Mouse (Mus musculus): ENCODE data around the gene Gm28048. TPM values are rescaled to one million over a fixed set of nuclear protein-coding genes. Genes with fewer than 3 reads are reported as not detected.

Gene Gm28048
- polyA plus RNA-seq, 1 experiment: not detected

DNA sequence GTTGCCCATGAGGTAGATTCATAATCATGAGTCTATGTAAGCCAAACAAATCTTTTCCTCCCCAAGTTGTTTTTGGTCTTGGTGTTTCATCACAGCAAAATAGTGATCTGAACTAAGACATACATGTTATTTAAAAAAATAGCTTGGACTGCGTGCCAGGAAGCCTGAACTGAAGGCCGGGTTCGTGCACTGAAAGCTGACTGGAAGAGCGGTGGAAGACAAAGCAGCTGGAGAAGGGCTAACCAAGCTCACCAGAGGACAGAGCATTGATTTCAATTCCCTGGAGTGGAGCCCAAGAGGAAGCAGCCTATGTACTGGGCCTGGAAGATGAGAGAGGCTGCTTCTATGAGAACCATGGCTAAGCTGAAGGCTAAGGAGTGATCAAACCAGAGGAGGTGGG is 94.9 kb downstream of the Gm28048 start:
- DNase-seq: no peak
- Histone ChIP-seq H3K4me3 (replicated peaks; ENCODE audit: extremely low read depth, low read depth, low read length) (no peak overlapping the region), H3K4me1 (ENCODE audit: control insufficient read depth, insufficient read depth, low read length) (no peaks in the 10 kb centered on the region)
- TF ChIP-seq CTCF (IDR thresholded peaks at IDR 0.05; ENCODE audit: insufficient read depth, low read length) (no peak), POLR2A (IDR thresholded peaks at IDR 0.05; ENCODE audit: borderline replicate concordance, extremely low read depth, low read depth, low read length) (no peak)
- 59% methylated on average over 4 of the region's 4 CpGs for WGBS

DNA sequence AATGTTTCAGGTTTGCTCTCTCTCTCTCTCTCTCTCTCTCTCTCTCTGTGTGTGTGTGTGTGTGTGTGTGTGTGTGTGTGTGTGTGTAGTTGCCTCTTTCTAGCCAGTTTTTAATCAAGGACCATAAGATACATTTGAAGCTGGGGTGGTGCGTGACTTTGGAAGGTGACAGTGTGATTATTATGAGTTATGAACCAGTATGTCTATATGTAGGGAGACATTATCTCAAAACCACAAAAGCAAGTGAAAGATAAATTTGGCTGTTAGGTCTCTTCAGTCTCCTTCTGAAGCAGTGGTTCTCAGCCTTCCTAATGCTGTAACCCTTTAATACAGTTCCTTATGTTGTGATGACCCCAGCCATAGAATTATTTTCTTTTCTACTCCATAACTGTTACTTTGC is 96.5 kb downstream of the Gm28048 start:
- no peak for DNase-seq
- Histone ChIP-seq H3K4me1 (ENCODE audit: control insufficient read depth, insufficient read depth, low read length) (no peaks in the 10 kb centered on the region), H3K4me3 (replicated peaks; ENCODE audit: extremely low read depth, low read depth, low read length) (no peak overlapping the region)
- WGBS: 100% methylated on average over 1 of the region's 1 CpGs
- TF ChIP-seq POLR2A (IDR thresholded peaks at IDR 0.05; ENCODE audit: borderline replicate concordance, extremely low read depth, low read depth, low read length): no peak

DNA sequence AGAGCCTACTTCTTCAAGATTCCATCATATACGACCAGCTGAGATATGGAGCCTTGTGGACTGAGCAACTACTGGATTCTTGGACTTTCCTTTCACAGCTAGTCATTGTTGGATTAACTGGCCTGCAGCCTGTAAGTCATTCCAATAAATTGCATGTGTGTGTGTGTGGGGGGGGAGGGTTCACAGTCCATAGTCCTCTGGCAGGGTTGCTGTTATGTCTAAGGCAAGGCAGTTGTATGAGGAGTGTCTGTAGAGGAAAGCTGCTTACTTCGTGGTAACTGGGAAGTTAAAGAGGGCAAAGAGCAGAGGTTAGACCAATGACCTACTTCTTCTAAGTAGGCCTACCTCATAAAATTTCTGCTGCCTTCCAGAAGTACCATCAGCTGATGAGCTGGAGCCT is 98.2 kb downstream of the Gm28048 start:
- H3K4me1 ChIP-seq (ENCODE audit: control insufficient read depth, insufficient read depth, low read length): no peaks in the 10 kb centered on the region
- TF ChIP-seq CTCF (IDR thresholded peaks at IDR 0.05; ENCODE audit: insufficient read depth, low read length): no peak
- TF ChIP-seq POLR2A (IDR thresholded peaks at IDR 0.05; ENCODE audit: borderline replicate concordance, extremely low read depth, low read depth, low read length): no peak
- no peak for DNase-seq
- no peak overlapping the region for H3K4me3 ChIP-seq (replicated peaks; ENCODE audit: extremely low read depth, low read depth, low read length)
- WGBS: 81% methylated on average over 2 of the region's 2 CpGs

DNA sequence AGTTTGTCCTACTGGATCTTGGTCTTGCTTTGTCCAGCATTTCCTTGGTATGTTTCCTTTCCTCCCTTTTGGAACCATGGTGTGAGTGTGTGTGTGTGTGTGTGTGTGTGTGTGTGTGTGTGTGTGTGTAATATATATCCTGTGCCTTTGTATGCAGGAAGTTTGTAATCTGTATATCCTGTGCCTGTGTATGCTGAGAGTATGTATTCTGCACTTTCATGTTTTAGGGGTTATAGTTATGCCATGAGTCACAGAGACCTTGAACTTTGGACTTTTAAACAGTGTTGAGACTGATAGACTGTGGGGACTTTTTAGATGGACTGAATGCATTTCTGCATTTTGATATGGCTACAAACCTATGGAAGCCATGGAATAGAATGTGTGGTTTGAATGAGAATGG is 99.0 kb downstream of the Gm28048 start:
- no peak for DNase-seq
- TF ChIP-seq CTCF (IDR thresholded peaks at IDR 0.05; ENCODE audit: insufficient read depth, low read length) (no peak), POLR2A (IDR thresholded peaks at IDR 0.05; ENCODE audit: borderline replicate concordance, extremely low read depth, low read depth, low read length) (no peak)
- no peaks in the 10 kb centered on the region for H3K4me1 ChIP-seq (ENCODE audit: control insufficient read depth, insufficient read depth, low read length)
- no peak overlapping the region for H3K4me3 ChIP-seq (replicated peaks; ENCODE audit: extremely low read depth, low read depth, low read length)

DNA sequence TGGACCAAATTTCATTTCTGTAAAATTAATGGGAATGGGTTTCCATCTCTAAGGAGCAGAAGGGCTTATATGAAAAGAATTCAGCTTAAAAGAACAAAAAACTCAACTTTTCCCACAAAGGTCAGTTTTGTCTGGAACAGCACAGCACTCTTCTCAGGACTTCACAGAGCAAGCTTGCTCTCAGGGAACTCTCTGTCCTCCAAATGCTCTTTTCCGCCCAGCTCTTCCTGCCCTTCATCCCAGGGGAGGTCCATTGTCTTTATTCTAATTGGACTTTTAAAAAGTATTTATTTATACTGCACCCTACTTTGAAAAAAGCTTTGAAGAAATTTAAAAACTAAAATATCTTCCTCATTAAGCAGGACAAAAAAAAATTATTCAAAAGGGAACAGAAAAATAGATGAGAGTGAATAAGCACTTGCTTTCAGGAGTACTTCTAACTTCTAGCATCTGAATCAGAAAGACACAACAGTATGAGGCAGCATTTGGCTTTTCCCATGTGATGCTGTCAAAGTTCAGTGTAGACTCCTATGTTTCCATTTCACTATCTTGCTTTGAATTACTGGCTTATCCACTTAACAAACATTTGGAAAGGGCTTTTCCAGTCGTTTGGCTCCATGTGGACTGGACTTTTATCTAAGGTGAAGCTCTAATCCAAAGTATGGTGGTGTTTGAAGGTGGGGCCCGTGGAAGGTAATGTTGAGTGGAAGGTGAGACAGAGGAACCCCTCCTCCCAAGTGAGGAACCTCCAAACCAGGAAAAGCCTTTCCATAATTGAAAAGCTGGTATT is 101.3 kb downstream of the Gm28048 start:
- TF ChIP-seq POLR2A (IDR thresholded peaks at IDR 0.05; ENCODE audit: borderline replicate concordance, extremely low read depth, low read depth, low read length) (no peak), CTCF (IDR thresholded peaks at IDR 0.05; ENCODE audit: insufficient read depth, low read length) (no peak)
- no peak for DNase-seq
- Histone ChIP-seq H3K4me3 (replicated peaks; ENCODE audit: extremely low read depth, low read depth, low read length) (no peak overlapping the region), H3K4me1 (ENCODE audit: control insufficient read depth, insufficient read depth, low read length) (no peaks in the 10 kb centered on the region)
- WGBS: 67% methylated on average over 3 of the region's 3 CpGs

DNA sequence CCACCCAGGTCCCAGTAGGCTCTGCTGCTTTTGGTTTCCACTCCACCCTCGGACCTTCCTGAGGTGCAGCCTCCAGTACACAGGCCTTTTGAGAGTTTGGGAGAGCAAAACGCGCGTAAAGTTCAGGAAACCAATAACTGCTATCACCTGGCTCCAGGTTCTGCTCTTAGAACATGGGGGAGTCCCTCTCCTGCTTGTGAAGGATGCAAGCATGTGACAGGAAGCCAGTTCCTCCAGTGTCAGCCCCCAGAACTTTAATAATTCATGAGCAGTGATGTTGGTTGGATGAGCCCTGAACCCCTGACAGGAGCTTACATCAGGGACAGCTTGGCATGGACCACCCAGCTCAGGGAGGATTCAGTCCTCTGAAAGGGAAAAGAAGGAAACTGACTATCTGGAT is 102.2 kb downstream of the Gm28048 start:
- WGBS: 81% methylated on average over 4 of the region's 4 CpGs

DNA sequence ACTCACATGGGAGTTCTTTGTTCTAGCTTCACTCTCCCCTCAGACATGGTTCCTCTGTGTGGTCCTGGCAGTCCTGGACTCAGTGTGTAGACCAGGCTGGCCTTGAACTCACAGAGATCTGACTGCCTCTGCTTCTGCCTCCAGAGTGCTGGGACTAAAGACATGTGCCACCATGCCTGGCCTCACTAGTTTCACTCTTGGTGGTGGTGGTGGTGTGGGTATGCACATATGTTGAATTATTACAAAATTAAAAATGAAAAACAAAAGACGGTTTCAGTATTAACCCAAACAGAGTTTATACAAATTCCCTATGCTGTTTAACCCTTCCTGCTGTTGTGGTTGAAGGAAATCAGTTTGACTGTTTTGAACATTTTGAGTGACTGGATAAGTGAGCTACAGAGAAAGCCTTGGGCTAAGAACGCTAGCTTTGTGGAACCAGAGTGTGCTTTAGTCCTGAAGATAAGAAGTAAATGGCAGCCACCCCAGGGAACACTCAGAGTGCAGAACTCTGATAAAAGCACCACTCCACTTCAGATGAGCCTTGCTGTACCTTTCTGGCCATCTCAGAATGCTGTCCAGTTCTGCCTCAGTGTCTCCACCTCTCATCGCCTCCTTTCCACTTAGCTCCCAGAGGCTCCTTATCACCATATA is 105.1 kb downstream of the Gm28048 start:
- no peak for TF ChIP-seq CTCF (IDR thresholded peaks at IDR 0.05; ENCODE audit: insufficient read depth, low read length)
- no peak for TF ChIP-seq POLR2A (IDR thresholded peaks at IDR 0.05; ENCODE audit: borderline replicate concordance, extremely low read depth, low read depth, low read length)
- Histone ChIP-seq H3K4me3 (replicated peaks; ENCODE audit: extremely low read depth, low read depth, low read length) (no peak overlapping the region), H3K4me1 (ENCODE audit: control insufficient read depth, insufficient read depth, low read length) (peaks cover 5% of the 10 kb centered on the region)
- no peak for DNase-seq
- 72% methylated on average over 3 of the region's 3 CpGs for WGBS

More for the DNA sequence above, 102.2 kb downstream of the Gm28048 start:
- Histone ChIP-seq H3K4me3 (replicated peaks; ENCODE audit: extremely low read depth, low read depth, low read length) (no peak overlapping the region), H3K4me1 (ENCODE audit: control insufficient read depth, insufficient read depth, low read length) (no peaks in the 10 kb centered on the region)
- TF ChIP-seq POLR2A (IDR thresholded peaks at IDR 0.05; ENCODE audit: borderline replicate concordance, extremely low read depth, low read depth, low read length) (no peak), CTCF (IDR thresholded peaks at IDR 0.05; ENCODE audit: insufficient read depth, low read length) (no peak)
- DNase-seq: no peak

DNA sequence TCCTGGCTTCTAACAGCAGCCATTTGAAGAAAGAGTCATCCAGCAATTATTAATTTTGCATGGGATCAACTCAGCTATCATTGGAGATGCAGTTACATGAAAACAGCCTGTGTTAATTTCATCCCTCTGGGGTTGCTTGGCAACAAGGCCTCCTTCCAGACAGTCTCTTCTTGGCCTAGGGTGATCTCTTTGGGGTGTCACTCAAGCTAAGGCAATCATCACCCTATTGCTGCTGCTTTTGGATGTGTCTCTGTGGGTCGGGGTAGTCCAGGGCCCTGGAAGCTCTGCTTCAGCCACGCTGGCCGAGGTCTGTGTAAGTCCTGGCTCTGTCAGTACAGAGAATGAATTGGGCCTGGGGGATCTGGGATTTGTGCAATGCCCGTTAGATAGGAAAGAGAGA is 106.6 kb downstream of the Gm28048 start:
- DNase-seq: no peak
- no peak overlapping the region for H3K4me3 ChIP-seq (replicated peaks; ENCODE audit: extremely low read depth, low read depth, low read length)
- peaks cover 9% of the 10 kb centered on the region for H3K4me1 ChIP-seq (ENCODE audit: control insufficient read depth, insufficient read depth, low read length)
- TF ChIP-seq POLR2A (IDR thresholded peaks at IDR 0.05; ENCODE audit: borderline replicate concordance, extremely low read depth, low read depth, low read length): no peak
- TF ChIP-seq CTCF (IDR thresholded peaks at IDR 0.05; ENCODE audit: insufficient read depth, low read length): no peak
- 96% methylated on average over 4 of the region's 4 CpGs for WGBS

DNA sequence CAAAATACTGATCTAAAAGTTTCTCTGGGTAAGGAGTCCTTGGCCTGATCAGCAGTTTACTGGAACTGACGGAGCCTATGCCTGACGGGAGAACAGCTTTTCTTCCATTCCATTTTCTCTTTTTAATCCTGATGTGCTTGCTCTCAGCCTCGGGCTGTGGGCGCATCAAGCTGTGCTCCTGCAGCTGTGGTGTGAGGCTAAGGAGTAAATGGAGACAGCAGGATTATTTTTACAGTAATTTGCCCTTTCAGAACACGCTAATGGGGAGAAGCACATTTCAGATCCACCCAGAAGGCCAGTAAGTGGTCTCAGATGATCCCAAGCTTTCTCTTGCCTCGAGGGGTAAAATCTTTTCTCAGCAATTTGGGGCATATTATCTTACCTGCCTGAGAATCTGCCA is 107.1 kb downstream of the Gm28048 start:
- WGBS: 81% methylated on average over 6 of the region's 6 CpGs
- Histone ChIP-seq H3K4me3 (replicated peaks; ENCODE audit: extremely low read depth, low read depth, low read length) (no peak overlapping the region), H3K4me1 (ENCODE audit: control insufficient read depth, insufficient read depth, low read length) (peaks cover 9% of the 10 kb centered on the region)
- no peak for TF ChIP-seq POLR2A (IDR thresholded peaks at IDR 0.05; ENCODE audit: borderline replicate concordance, extremely low read depth, low read depth, low read length)
- TF ChIP-seq CTCF (IDR thresholded peaks at IDR 0.05; ENCODE audit: insufficient read depth, low read length): no peak
- no peak for DNase-seq

DNA sequence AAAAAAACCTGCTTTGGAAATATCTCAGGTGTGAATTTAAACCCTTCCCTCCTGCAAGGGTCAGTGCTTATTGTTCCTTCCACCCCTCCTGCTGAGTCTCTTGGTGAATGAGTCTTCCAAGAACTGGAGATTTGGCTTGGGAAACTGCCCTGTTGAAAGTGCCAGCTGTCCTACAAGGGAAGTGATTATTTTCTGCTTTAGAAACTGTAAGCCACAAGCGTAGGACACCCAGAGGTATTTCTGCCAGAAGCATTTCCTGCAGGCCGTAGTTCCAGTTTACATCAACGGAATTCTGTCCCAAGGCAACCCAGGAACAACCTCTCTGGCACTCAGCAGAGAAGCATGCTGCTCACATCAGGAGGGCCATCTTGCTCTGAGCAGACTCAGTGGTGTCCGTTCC is 108.5 kb downstream of the Gm28048 start:
- WGBS: 24% methylated on average over 4 of the region's 4 CpGs
- no peak overlapping the region for H3K4me3 ChIP-seq (replicated peaks; ENCODE audit: extremely low read depth, low read depth, low read length)
- no peak for TF ChIP-seq CTCF (IDR thresholded peaks at IDR 0.05; ENCODE audit: insufficient read depth, low read length)
- TF ChIP-seq POLR2A (IDR thresholded peaks at IDR 0.05; ENCODE audit: borderline replicate concordance, extremely low read depth, low read depth, low read length): no peak
- peaks cover 9% of the 10 kb centered on the region for H3K4me1 ChIP-seq (ENCODE audit: control insufficient read depth, insufficient read depth, low read length)
- no peak for DNase-seq

All from lung, adult 2 months (tissue).